Mouse (Mus musculus) embryonic fibroblast, embryonic 13.5 days (primary cell): Measurements from ENCODE around the gene Ncf4.

Experiments
- CTCF ChIP-seq: IDR thresholded peaks from 2 replicates; pipeline ENCODE4 v1.5.1; 2011; ENCODE audit warnings: mild to moderate bottlenecking, control low read depth, low read length, moderate library complexity, borderline replicate concordance; ENCODE audit not compliant: insufficient read depth
- POLR2A ChIP-seq: IDR thresholded peaks from 2 replicates; pipeline ENCODE4 v1.6.1; 2011; ENCODE audit warnings: low read depth, mild to moderate bottlenecking, control low read depth, low read length, moderate library complexity

GRCm38 (mm10) chr15:78260668-78261333 is 16.2 kb downstream of the Ncf4 start:
- TF ChIP-seq CTCF: no peak
- TF ChIP-seq POLR2A: no peak
